Mouse (Mus musculus) forebrain, embryonic 14.5 days (tissue): Measurements from ENCODE around the gene Slc22a3. TPM values are rescaled to one million over a fixed set of nuclear protein-coding genes. Genes with fewer than 3 reads are reported as not detected.

Source experiments
- ATAC-seq: fragments of 200-750 bp; cut with Nextera tagmentation; 2 replicates; pipeline ENCODE4 v1.8.0; 2017; ENCODE audit warnings: mild to moderate bottlenecking, moderate library complexity
- DNase-seq: peaks from one replicate; pipeline ENCODE4 v3.0.0-alpha.2; 2015; ENCODE audit warnings: low spot score
- H3K27ac ChIP-seq: fragments of 300-500 bp; sonication (generic); 2 replicates; pipeline ENCODE4 v1.5.1; 2014; ENCODE audit warnings: low read depth, mild to moderate bottlenecking, control low read depth, low read length, moderate library complexity
- H3K27me3 ChIP-seq: fragments of 300-500 bp; sonication (generic); replicated peaks from 2 replicates; pipeline ENCODE4 v1.6.1; 2014; ENCODE audit warnings: low read length, control low read depth, mixed read lengths; ENCODE audit not compliant: control insufficient read depth, insufficient read depth
- H3K36me3 ChIP-seq: fragments of 300-500 bp; sonication (generic); 2 replicates; pipeline ENCODE4 v1.6.1; 2014; ENCODE audit warnings: low read length, control low read depth; ENCODE audit not compliant: control insufficient read depth, insufficient read depth
- H3K4me1 ChIP-seq: fragments of 300-500 bp; sonication (generic); 2 replicates; pipeline ENCODE4 v1.6.1; 2014; ENCODE audit warnings: antibody characterized with exemption, low read length, control low read depth; ENCODE audit not compliant: control insufficient read depth, insufficient read depth
- H3K4me2 ChIP-seq: fragments of 300-500 bp; sonication (generic); 2 replicates; pipeline ENCODE4 v1.6.1; 2014; ENCODE audit warnings: mild to moderate bottlenecking, control low read depth, low read length
- H3K4me3 ChIP-seq: fragments of 300-500 bp; sonication (generic); 2 replicates; pipeline ENCODE4 v1.5.1; 2014; ENCODE audit warnings: low read depth, low read length, control low read depth
- H3K9ac ChIP-seq: fragments of 300-500 bp; sonication (generic); 2 replicates; pipeline ENCODE4 v1.6.1; 2014; ENCODE audit warnings: mild to moderate bottlenecking, low read length, control low read depth, moderate library complexity
- H3K9me3 ChIP-seq: fragments of 300-500 bp; sonication (generic); replicated peaks from 2 replicates; pipeline ENCODE4 v1.6.1; 2016; ENCODE audit warnings: low read length, control low read depth, mixed read lengths; ENCODE audit not compliant: control insufficient read depth
- WGBS: fragments of 180-500 bp; shearing (Covaris S2); extraction: QIAGEN DNeasy Blood & Tissue Kit; methylation state at CpG from one replicate; pipeline ENCODE4 v1.1.7; 2014; 5-methylcytosine and 5-hydroxymethylcytosine counted together
- polyA plus RNA-seq: library from polyadenylated mRNA; unstranded; fragments of >200 nt; fragmentation: Nextera tagmentation; extraction: Ambion mirVana; gene quantifications from 2 replicates; pipeline ENCODE4 v1.2.1, GENCODE M21; 2014

Slc22a3 gene
- polyA plus RNA-seq, 1 experiment from 2014 or later = 0.11 TPM

- no peaks in the 10 kb centered on the region for H3K4me1 ChIP-seq
- WGBS = 83% methylated on average over 3 of the region's 3 CpGs
- no peaks in the 10 kb centered on the region for H3K9me3 ChIP-seq
- no peaks in the 10 kb centered on the region for H3K27me3 ChIP-seq
- DNase-seq (no peak), ATAC-seq (no peak)
- H3K36me3 ChIP-seq = no peaks in the 10 kb centered on the region
- H3K9ac ChIP-seq = no peak overlapping the region
- H3K27ac ChIP-seq = no peak overlapping the region
- H3K4me3 ChIP-seq = no peak overlapping the region
- no peak overlapping the region for H3K4me2 ChIP-seq
These were observed 133.8 kb downstream of the Slc22a3 start for GRCm38 (mm10) chr17:12373601-12374144.

DNA sequence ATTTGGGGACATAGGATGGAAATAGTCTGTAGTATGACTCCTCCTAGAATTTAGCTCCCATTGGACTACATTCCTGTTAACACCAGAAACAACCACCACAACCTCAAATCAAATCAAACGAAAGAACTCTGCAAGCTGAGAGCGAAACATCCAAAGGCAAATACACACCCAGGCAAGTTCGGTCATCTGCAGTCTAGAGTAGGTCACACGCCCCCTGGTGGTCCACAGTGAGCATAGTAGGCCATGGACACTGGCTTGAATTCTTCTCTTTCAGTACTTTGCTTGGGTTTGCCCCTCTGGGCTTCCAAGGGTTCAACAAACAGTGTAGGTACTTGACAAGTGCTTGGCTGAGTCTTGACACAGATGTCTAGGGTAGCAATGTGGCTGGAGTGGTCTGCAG is 135.5 kb downstream of the Slc22a3 start:
- Histone ChIP-seq H3K27me3 (no peaks in the 10 kb centered on the region), H3K36me3 (no peaks in the 10 kb centered on the region), H3K4me1 (no peaks in the 10 kb centered on the region), H3K27ac (no peak overlapping the region), H3K4me3 (no peak overlapping the region), H3K9me3 (no peaks in the 10 kb centered on the region), H3K9ac (no peak overlapping the region), H3K4me2 (no peak overlapping the region)
- DNase-seq = peak; percentile 72
- ATAC-seq = 0 out of 2 replicates have a peak, but pooled peaks have one; percentile 32
- WGBS = 27% methylated on average over 4 of the region's 4 CpGs

DNA sequence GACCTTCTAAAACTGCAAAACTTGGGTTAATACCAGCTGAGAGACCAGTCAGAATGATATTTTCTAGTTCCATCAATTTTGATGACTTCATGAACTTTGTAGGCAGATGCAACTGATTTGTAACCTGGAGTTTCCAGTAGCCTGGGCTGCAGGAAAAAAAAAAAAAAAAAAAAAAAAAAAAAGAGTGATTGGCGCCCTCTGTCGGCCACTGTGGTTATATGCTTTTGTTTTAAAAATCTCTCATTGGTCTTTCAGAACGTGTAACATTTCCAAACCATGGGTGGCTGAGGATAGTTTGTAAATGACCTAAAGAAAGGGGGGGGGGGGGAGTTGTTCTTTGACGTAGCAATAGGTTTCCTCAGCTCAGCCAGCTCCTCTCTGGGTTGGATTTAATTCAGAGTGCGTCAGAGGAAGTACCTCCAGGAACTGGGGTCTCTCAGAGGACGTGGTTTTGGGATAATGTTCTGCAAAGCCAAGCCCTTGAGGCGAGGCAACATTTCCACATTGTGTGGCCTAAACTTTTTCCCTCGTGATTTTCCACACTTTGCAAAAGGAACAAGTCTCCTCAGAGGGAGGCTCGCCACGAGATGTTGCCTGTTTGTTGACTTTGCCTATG is 136.1 kb downstream of the Slc22a3 start:
- no peaks in the 10 kb centered on the region for H3K36me3 ChIP-seq
- no peaks in the 10 kb centered on the region for H3K27me3 ChIP-seq
- no peak overlapping the region for H3K4me3 ChIP-seq
- H3K27ac ChIP-seq = no peak overlapping the region
- ATAC-seq = peak; percentile 21; the same call in 1 of the 2 replicates
- no peaks in the 10 kb centered on the region for H3K4me1 ChIP-seq
- no peak overlapping the region for H3K9ac ChIP-seq
- no peaks in the 10 kb centered on the region for H3K9me3 ChIP-seq
- 35% methylated on average over 10 of the region's 10 CpGs for WGBS
- DNase-seq = peak; percentile 53
- H3K4me2 ChIP-seq = no peak overlapping the region

GRCm38 (mm10) chr17:12370289-12370688 is 137.2 kb downstream of the Slc22a3 start:
- H3K27ac ChIP-seq = no peak overlapping the region
- no peaks in the 10 kb centered on the region for H3K27me3 ChIP-seq
- ATAC-seq (no peak), DNase-seq (no peak)
- H3K9ac ChIP-seq = no peak overlapping the region
- H3K36me3 ChIP-seq = no peaks in the 10 kb centered on the region
- H3K4me2 ChIP-seq = no peak overlapping the region
- H3K9me3 ChIP-seq = no peaks in the 10 kb centered on the region
- no peak overlapping the region for H3K4me3 ChIP-seq
- H3K4me1 ChIP-seq = no peaks in the 10 kb centered on the region
- 85% methylated on average over 4 of the region's 4 CpGs for WGBS

DNA sequence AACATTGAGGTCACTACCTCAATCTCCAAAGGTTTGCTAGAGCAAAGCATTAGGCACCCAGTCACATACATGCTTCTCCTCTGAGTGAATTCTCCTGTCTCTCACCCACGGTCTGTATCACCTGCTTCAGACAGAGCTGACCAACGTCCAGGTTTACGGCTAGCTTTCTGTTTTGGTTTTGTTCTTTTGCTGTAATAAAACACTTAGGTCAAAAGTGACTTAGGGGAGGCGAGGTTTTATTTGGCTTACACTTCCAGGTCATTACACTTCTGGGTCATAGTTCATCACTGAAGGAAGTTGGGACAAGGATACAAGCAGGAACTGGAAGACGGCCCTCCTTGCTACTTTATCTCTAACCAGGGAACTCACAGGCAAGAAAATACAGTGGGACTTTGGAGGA is 138.1 kb downstream of the Slc22a3 start:
- Histone ChIP-seq H3K27me3 (no peaks in the 10 kb centered on the region), H3K9ac (no peak overlapping the region), H3K4me1 (no peaks in the 10 kb centered on the region), H3K9me3 (no peaks in the 10 kb centered on the region), H3K36me3 (no peaks in the 10 kb centered on the region), H3K27ac (no peak overlapping the region), H3K4me2 (no peak overlapping the region), H3K4me3 (no peak overlapping the region)
- DNase-seq (no peak), ATAC-seq (no peak)
- WGBS = 80% methylated on average over 5 of the region's 5 CpGs

Other genes starting within 250 kb of the Slc22a3 start
- gene Map3k4, start 188.9 kb downstream of the Slc22a3 start, polyA plus RNA-seq = 25.3 and 29.2 TPM in 2 replicates
- gene Plg, start 129.1 kb downstream of the Slc22a3 start, polyA plus RNA-seq = not detected in 2 replicates
- gene Slc22a2, start 76.4 kb upstream of the Slc22a3 start, polyA plus RNA-seq = 1.3 and 2.6 TPM in 2 replicates
- not detected in 2 replicates for gene Slc22a1, start 168.1 kb upstream of the Slc22a3 start, polyA plus RNA-seq